Mouse (Mus musculus) hindbrain, postnatal 0 days (tissue): ENCODE measurements around the gene Tead1. TPM values are rescaled to one million over a fixed set of nuclear protein-coding genes. Genes with fewer than 3 reads are reported as not detected.

Experiments
- ATAC-seq: fragments of 200-750 bp; cut with Nextera tagmentation; 2 replicates; pipeline ENCODE4 v1.8.0; 2017; ENCODE audit warnings: mild to moderate bottlenecking, moderate TSS enrichment, moderate library complexity
- DNase-seq: peaks from one replicate; pipeline ENCODE4 v3.0.0-alpha.2; 2015; ENCODE audit warnings: low spot score
- H3K27ac ChIP-seq: fragments of 300-500 bp; sonication (generic); 2 replicates; pipeline ENCODE4 v1.5.1; 2014; ENCODE audit warnings: mild to moderate bottlenecking
- H3K27me3 ChIP-seq: fragments of 300-500 bp; sonication (generic); 2 replicates; pipeline ENCODE4 v1.6.1; 2014; ENCODE audit warnings: low read length, mixed read lengths; ENCODE audit not compliant: insufficient read depth
- H3K36me3 ChIP-seq: fragments of 300-500 bp; sonication (generic); 2 replicates; pipeline ENCODE4 v1.6.1; 2014; ENCODE audit warnings: low read length, mixed read lengths; ENCODE audit not compliant: insufficient read depth
- H3K4me1 ChIP-seq: fragments of 300-500 bp; sonication (generic); 2 replicates; pipeline ENCODE4 v1.6.1; 2014; ENCODE audit warnings: antibody characterized with exemption, low read length, mixed read lengths; ENCODE audit not compliant: insufficient read depth
- H3K4me2 ChIP-seq: fragments of 300-500 bp; sonication (generic); 2 replicates; pipeline ENCODE4 v1.6.1; 2014; ENCODE audit warnings: low read depth, mild to moderate bottlenecking, low read length, moderate library complexity, mixed read lengths
- H3K4me3 ChIP-seq: fragments of 300-500 bp; sonication (generic); 2 replicates; pipeline ENCODE4 v1.5.1; 2014; ENCODE audit warnings: low read length
- H3K9ac ChIP-seq: fragments of 300-500 bp; sonication (generic); replicated peaks from 2 replicates; pipeline ENCODE4 v1.6.1; 2014; ENCODE audit warnings: mild to moderate bottlenecking, low read length, moderate library complexity, mixed read lengths
- H3K9me3 ChIP-seq: fragments of 300-500 bp; sonication (generic); 2 replicates; pipeline ENCODE4 v1.6.1; 2016; ENCODE audit warnings: low read length, mixed read lengths
- CTCF ChIP-seq: IDR thresholded peaks from 2 replicates; pipeline ENCODE4 v1.5.1; 2016; ENCODE audit warnings: antibody characterized with exemption, control low read depth, low read depth
- WGBS: fragments of 180-500 bp; shearing (Covaris S2); extraction: QIAGEN DNeasy Blood & Tissue Kit; methylation state at CpG from one replicate; pipeline ENCODE4 v1.1.7; 2014; 5-methylcytosine and 5-hydroxymethylcytosine counted together
- polyA plus RNA-seq: library from polyadenylated mRNA; unstranded; fragments of >200 nt; fragmentation: Nextera tagmentation; extraction: Ambion mirVana; gene quantifications from 2 replicates; pipeline ENCODE4 v1.2.1, GENCODE M21; 2015
- total RNA-seq: library from RNA; depleted of rRNA; stranded (reverse); fragments of >200 nt; gene quantifications from 2 replicates; pipeline ENCODE4 v1.2.3, GENCODE M21; 2014

Gene Tead1
- total and polyA plus RNA-seq, 2 experiments from 2014 or later = 10.2 to 32.4 TPM

DNA sequence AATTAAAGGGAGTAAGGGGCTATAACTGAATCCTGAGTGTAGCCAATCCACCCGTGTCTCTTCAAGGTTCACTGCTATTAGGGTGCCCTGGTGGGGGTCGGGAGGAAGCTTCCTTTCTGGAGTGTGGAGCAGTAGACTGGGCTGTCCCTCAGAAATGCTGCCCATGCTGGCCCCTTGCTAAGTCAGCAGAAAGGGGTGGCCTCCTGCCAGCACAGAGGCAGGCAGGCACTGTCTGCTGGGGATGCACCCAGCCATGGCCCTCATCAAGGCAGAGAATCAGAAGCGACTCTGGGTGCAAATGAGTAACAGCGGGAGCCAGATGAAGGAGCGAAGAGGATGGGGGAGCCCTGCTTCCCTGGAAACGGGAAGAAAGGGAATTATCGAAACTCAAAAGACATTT lies 161.2 kb downstream of the Tead1 start:
- 0 out of 2 replicates have a peak overlapping the region, but pooled peaks have one; percentile 6 for H3K9ac ChIP-seq
- peak; percentile 60 for DNase-seq
- peak overlapping the region; percentile 74 for H3K27ac ChIP-seq
- H3K9me3 ChIP-seq = no peaks in the 10 kb centered on the region
- no peak for ATAC-seq
- H3K4me1 ChIP-seq = no peaks in the 10 kb centered on the region; the same call in 1 of the 2 replicates
- no peak overlapping the region for H3K4me2 ChIP-seq
- no peak overlapping the region for H3K4me3 ChIP-seq
- 20% methylated on average over 7 of the region's 7 CpGs for WGBS
- no peaks in the 10 kb centered on the region for H3K36me3 ChIP-seq
- no peaks in the 10 kb centered on the region for H3K27me3 ChIP-seq
- TF ChIP-seq CTCF = no peak

- Histone ChIP-seq H3K4me3 (no peak overlapping the region), H3K9ac (no peak overlapping the region)
Observed at GRCm38 (mm10) chr7:112840890-112841289, 161.8 kb downstream of the Tead1 start.

GRCm38 (mm10) chr7:112841484-112841883 lies 162.4 kb downstream of the Tead1 start:
- 8% methylated on average over 8 of the region's 8 CpGs for WGBS

More at GRCm38 (mm10) chr7:112840890-112841289, 161.8 kb downstream of the Tead1 start:
- H3K4me2 ChIP-seq = no peak overlapping the region
- DNase-seq (peak; percentile 55), ATAC-seq (no peak)
- peak overlapping the region; percentile 74 for H3K27ac ChIP-seq
- no peak for TF ChIP-seq CTCF
- H3K4me1 ChIP-seq = no peaks in the 10 kb centered on the region; the same call in 1 of the 2 replicates
- H3K27me3 ChIP-seq = no peaks in the 10 kb centered on the region
- H3K9me3 ChIP-seq = no peaks in the 10 kb centered on the region
- no peaks in the 10 kb centered on the region for H3K36me3 ChIP-seq
- 27% methylated on average over 8 of the region's 8 CpGs for WGBS

GRCm38 (mm10) chr7:112841886-112842285 lies 162.8 kb downstream of the Tead1 start:
- no peak overlapping the region for H3K9ac ChIP-seq
- 5% methylated on average over 9 of the region's 9 CpGs for WGBS
- H3K27me3 ChIP-seq = no peaks in the 10 kb centered on the region
- peak; percentile 80 for ATAC-seq
- no peaks in the 10 kb centered on the region for H3K36me3 ChIP-seq
- peak overlapping the region; percentile 56 for H3K4me2 ChIP-seq
- H3K4me1 ChIP-seq = no peaks in the 10 kb centered on the region; the same call in 1 of the 2 replicates
- no peak for TF ChIP-seq CTCF
- peak overlapping the region; percentile 27 for H3K4me3 ChIP-seq
- H3K27ac ChIP-seq = peak overlapping the region; percentile 74
- no peaks in the 10 kb centered on the region for H3K9me3 ChIP-seq
- DNase-seq = peak; percentile 86

More at GRCm38 (mm10) chr7:112841484-112841883, 162.4 kb downstream of the Tead1 start:
- DNase-seq = no peak
- no peaks in the 10 kb centered on the region for H3K36me3 ChIP-seq
- H3K27ac ChIP-seq = peak overlapping the region; percentile 74
- H3K9ac ChIP-seq = no peak overlapping the region
- no peaks in the 10 kb centered on the region; the same call in 1 of the 2 replicates for H3K4me1 ChIP-seq
- no peak for TF ChIP-seq CTCF
- H3K27me3 ChIP-seq = no peaks in the 10 kb centered on the region
- peak overlapping the region; percentile 56 for H3K4me2 ChIP-seq
- no peaks in the 10 kb centered on the region for H3K9me3 ChIP-seq
- peak overlapping the region; percentile 27 for H3K4me3 ChIP-seq
- no peak for ATAC-seq

- Histone ChIP-seq H3K36me3 (0 out of 2 replicates have a peak, but pooled peaks cover 3% of the 10 kb centered on the region), H3K9me3 (no peaks in the 10 kb centered on the region), H3K27me3 (no peaks in the 10 kb centered on the region), H3K4me2 (no peak overlapping the region), H3K9ac (no peak overlapping the region), H3K4me3 (no peak overlapping the region), H3K4me1 (peaks cover 23% of the 10 kb centered on the region), H3K27ac (peak overlapping the region; percentile 48; the same call in 1 of the 2 replicates)
- ATAC-seq = 0 out of 2 replicates have a peak, but pooled peaks have one; percentile 39
- 22% methylated on average over 8 of the region's 8 CpGs for WGBS
- no peak for TF ChIP-seq CTCF
- DNase-seq = no peak
Observed at GRCm38 (mm10) chr7:112851281-112851744, 172.2 kb downstream of the Tead1 start.

DNA sequence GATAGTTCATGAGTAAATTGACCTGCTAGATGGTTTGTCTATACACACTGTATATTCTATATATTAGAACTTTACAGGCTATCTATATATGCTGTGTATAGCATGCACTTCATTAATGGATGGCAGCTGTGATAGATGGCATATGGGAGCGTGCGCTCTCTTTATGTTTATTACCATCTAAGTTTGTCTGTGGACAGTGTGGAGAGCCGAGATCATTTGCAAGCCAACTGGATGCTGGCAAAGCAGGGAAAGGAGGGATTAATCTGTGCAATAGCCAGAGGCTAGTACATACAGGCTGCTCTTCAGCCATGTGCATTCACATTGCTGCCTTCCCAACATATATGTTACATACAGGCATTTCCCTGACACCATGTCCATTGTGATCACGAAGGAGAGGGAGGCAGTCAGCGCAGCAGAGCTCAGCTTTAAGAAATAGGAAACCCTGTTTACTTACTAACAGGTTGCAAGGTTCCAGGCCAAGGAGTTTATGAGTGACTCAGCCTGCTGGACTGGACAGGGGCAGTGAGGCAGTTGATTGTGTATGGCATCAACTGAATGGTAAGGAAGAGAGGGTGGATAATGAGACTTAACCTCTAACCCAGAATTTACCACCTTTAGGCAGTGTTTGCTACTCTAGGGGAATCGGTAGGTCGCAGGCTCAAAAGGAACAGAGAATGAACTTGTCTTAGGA lies 173.2 kb downstream of the Tead1 start:
- DNase-seq (peak; percentile 25), ATAC-seq (no peak)
- WGBS = 60% methylated on average over 7 of the region's 7 CpGs
- Histone ChIP-seq H3K4me3 (no peak overlapping the region), H3K27me3 (no peaks in the 10 kb centered on the region), H3K4me2 (no peak overlapping the region), H3K9me3 (no peaks in the 10 kb centered on the region), H3K9ac (no peak overlapping the region), H3K27ac (no peak overlapping the region; the same call in 1 of the 2 replicates), H3K36me3 (0 out of 2 replicates have a peak, but pooled peaks cover 3% of the 10 kb centered on the region), H3K4me1 (peaks cover 24% of the 10 kb centered on the region)
- no peak for TF ChIP-seq CTCF
